Mouse (Mus musculus): ENCODE results near the gene Cd3e.

Cd3e gene

GRCm38 (mm10) chr9:45015841-45016240, 6.4 kb upstream of the Cd3e start:
- no peak for DNase-seq (ENCODE audit: low spot score in 2 of 2)

GRCm38 (mm10) chr9:45014879-45015278, 5.5 kb upstream of the Cd3e start:
- DNase-seq (ENCODE audit: low spot score in 2 of 2) = peak in 1 of 2 experiments; percentile 10

- DNase-seq (ENCODE audit: low spot score in 2 of 2) = no peak
These were observed 1.9 kb upstream of the Cd3e start for GRCm38 (mm10) chr9:45011291-45011690.

GRCm38 (mm10) chr9:45010461-45010860, 1.0 kb upstream of the Cd3e start:
- no peak for DNase-seq (ENCODE audit: low spot score in 2 of 2)

GRCm38 (mm10) chr9:45008342-45008741, 1.1 kb downstream of the Cd3e start:
- DNase-seq (ENCODE audit: low spot score in 2 of 2) = no peak

- no peak for DNase-seq (ENCODE audit: low spot score in 2 of 2)
These were observed 2.0 kb downstream of the Cd3e start for GRCm38 (mm10) chr9:45007404-45007803.

GRCm38 (mm10) chr9:45000249-45000648, 9.2 kb downstream of the Cd3e start:
- DNase-seq (ENCODE audit: low spot score in 2 of 2) = no peak

GRCm38 (mm10) chr9:44999776-45000175, 9.7 kb downstream of the Cd3e start:
- DNase-seq (ENCODE audit: low spot score in 2 of 2) = no peak

- DNase-seq (ENCODE audit: low spot score in 2 of 2) = no peak
These were observed 10.3 kb downstream of the Cd3e start for GRCm38 (mm10) chr9:44999171-44999570.

- peak; percentile 21 to 38 for DNase-seq (ENCODE audit: low spot score in 2 of 2)
These were observed 11.3 kb downstream of the Cd3e start for GRCm38 (mm10) chr9:44998138-44998537.

- DNase-seq (ENCODE audit: low spot score in 2 of 2) = no peak
These were observed 12.8 kb downstream of the Cd3e start for GRCm38 (mm10) chr9:44996590-44996989.

GRCm38 (mm10) chr9:44994962-44995361, 14.5 kb downstream of the Cd3e start:
- DNase-seq (ENCODE audit: low spot score in 2 of 2) = no peak

GRCm38 (mm10) chr9:44993268-44993667, 16.2 kb downstream of the Cd3e start:
- no peak for DNase-seq (ENCODE audit: low spot score in 2 of 2)

- DNase-seq (ENCODE audit: low spot score in 2 of 2) = no peak
These were observed 17.2 kb downstream of the Cd3e start for GRCm38 (mm10) chr9:44992271-44992670.

- no peak for DNase-seq (ENCODE audit: low spot score in 2 of 2)
These were observed 17.6 kb downstream of the Cd3e start for GRCm38 (mm10) chr9:44991821-44992220.

- DNase-seq (ENCODE audit: low spot score in 2 of 2) = no peak
These were observed 22.5 kb downstream of the Cd3e start for GRCm38 (mm10) chr9:44986976-44987375.

GRCm38 (mm10) chr9:44986242-44986781, 23.1 kb downstream of the Cd3e start:
- peak; percentile 90 to 95 for DNase-seq (ENCODE audit: low spot score in 2 of 2)

- DNase-seq (ENCODE audit: low spot score in 2 of 2) = peak; percentile 33 to 49
These were observed 23.7 kb downstream of the Cd3e start for GRCm38 (mm10) chr9:44985721-44986161.

GRCm38 (mm10) chr9:44983001-44983400, 26.4 kb downstream of the Cd3e start:
- DNase-seq (ENCODE audit: low spot score in 2 of 2) = no peak

- DNase-seq (ENCODE audit: low spot score in 2 of 2) = no peak
These were observed 26.9 kb downstream of the Cd3e start for GRCm38 (mm10) chr9:44982531-44982930.

- no peak for DNase-seq (ENCODE audit: low spot score in 2 of 2)
These were observed 27.3 kb downstream of the Cd3e start for GRCm38 (mm10) chr9:44982081-44982480.

GRCm38 (mm10) chr9:44981676-44982075, 27.8 kb downstream of the Cd3e start, which contains the start of gene Cd3d:
Gene Cd3d (plus strand): TSS chr9:44981786.
- peak in 1 of 2 experiments; percentile 11 for DNase-seq (ENCODE audit: low spot score in 2 of 2)

- no peak for DNase-seq (ENCODE audit: low spot score in 2 of 2)
These were observed 28.3 kb downstream of the Cd3e start for GRCm38 (mm10) chr9:44981104-44981503.

GRCm38 (mm10) chr9:44980242-44980641, 29.2 kb downstream of the Cd3e start, which contains the start of gene Cd3g:
Gene Cd3g (minus strand): TSS chr9:44980431.
- DNase-seq (ENCODE audit: low spot score in 2 of 2) = peak in 1 of 2 experiments; percentile 40
